Mouse (Mus musculus) kidney, embryonic 14.5 days (tissue): ENCODE results near the gene Gm5141. TPM values are rescaled to one million over a fixed set of nuclear protein-coding genes. Genes with fewer than 3 reads are reported as not detected.
"Not testable (repeated sequence)": the region's sequence is repeated elsewhere in the genome, so short reads cannot be mapped to it uniquely, and the experiment has no call there.

Source experiments
- ATAC-seq: fragments of 200-750 bp; cut with Nextera tagmentation; 2 replicates; pipeline ENCODE4 v1.8.0; 2017; ENCODE audit warnings: moderate number of reproducible peaks, mild to moderate bottlenecking, moderate TSS enrichment, moderate library complexity; ENCODE audit not compliant: low FRiP score, low TSS enrichment
- H3K27ac ChIP-seq: fragments of 300-500 bp; sonication (generic); 2 replicates; pipeline ENCODE4 v1.5.1; 2014; ENCODE audit warnings: low read depth, mild to moderate bottlenecking, low read length, moderate library complexity, mixed read lengths
- H3K27me3 ChIP-seq: fragments of 300-500 bp; sonication (generic); 2 replicates; pipeline ENCODE4 v1.6.1; 2014; ENCODE audit warnings: mild to moderate bottlenecking, low read length; ENCODE audit not compliant: control insufficient read depth, insufficient read depth
- H3K36me3 ChIP-seq: fragments of 300-500 bp; sonication (generic); 2 replicates; pipeline ENCODE4 v1.6.1; 2014; ENCODE audit warnings: low read length, mixed read lengths; ENCODE audit not compliant: control insufficient read depth, insufficient read depth
- H3K4me1 ChIP-seq: fragments of 300-500 bp; sonication (generic); 2 replicates; pipeline ENCODE4 v1.6.1; 2014; ENCODE audit warnings: low read length, mixed read lengths; ENCODE audit not compliant: control insufficient read depth, insufficient read depth
- H3K4me2 ChIP-seq: fragments of 300-500 bp; sonication (generic); replicated peaks from 2 replicates; pipeline ENCODE4 v1.6.1; 2014; ENCODE audit warnings: low read depth, mild to moderate bottlenecking, low read length
- H3K4me3 ChIP-seq: fragments of 300-500 bp; sonication (generic); 2 replicates; pipeline ENCODE4 v1.5.1; 2014; ENCODE audit warnings: mild to moderate bottlenecking, low read length
- H3K9ac ChIP-seq: fragments of 300-500 bp; sonication (generic); 2 replicates; pipeline ENCODE4 v1.6.1; 2014; ENCODE audit warnings: low read depth, mild to moderate bottlenecking, low read length, moderate library complexity
- H3K9me3 ChIP-seq: fragments of 300-500 bp; sonication (generic); 2 replicates; pipeline ENCODE4 v1.6.1; 2016; ENCODE audit warnings: low read length; ENCODE audit not compliant: control insufficient read depth
- WGBS: fragments of 180-500 bp; shearing (Covaris S2); extraction: QIAGEN DNeasy Blood & Tissue Kit; methylation state at CpG from one replicate; pipeline ENCODE4 v1.1.7; 2014; 5-methylcytosine and 5-hydroxymethylcytosine counted together
- polyA plus RNA-seq: library from polyadenylated mRNA; unstranded; fragments of >200 nt; fragmentation: Nextera tagmentation; extraction: Ambion mirVana; gene quantifications from 2 replicates; pipeline ENCODE4 v1.2.1, GENCODE M21; 2014

The Gm5141 gene
- polyA plus RNA-seq, result 13.7 and 14.7 TPM in 2 replicates

- WGBS, result 4% methylated on average over 20 of the region's 23 CpGs
Measured at GRCm38 (mm10) chr13:62785199-62786134, at the start of gene Gm5141. Gm5141 (minus strand) TSS chr13:62785808.

GRCm38 (mm10) chr13:62833341-62833740 lies 47.7 kb upstream of the Gm5141 start:
- H3K9me3 ChIP-seq, result no peaks in the 10 kb centered on the region
- WGBS, result 51% methylated on average over 4 of the region's 4 CpGs
- H3K4me2 ChIP-seq, result no peak overlapping the region
- H3K4me3 ChIP-seq, result no peak overlapping the region
- no peaks in the 10 kb centered on the region for H3K36me3 ChIP-seq
- no peaks in the 10 kb centered on the region for H3K4me1 ChIP-seq
- H3K27ac ChIP-seq, result no peak overlapping the region
- no peaks in the 10 kb centered on the region for H3K27me3 ChIP-seq
- ATAC-seq, result no peak
- no peak overlapping the region for H3K9ac ChIP-seq

More at GRCm38 (mm10) chr13:62785199-62786134, at the start of gene Gm5141:
- not testable (repeated sequence) for H3K27me3 ChIP-seq, H3K4me1 ChIP-seq, H3K9me3 ChIP-seq, H3K27ac ChIP-seq, H3K36me3 ChIP-seq
- peak; percentile 100 for ATAC-seq
- Histone ChIP-seq H3K9ac (peak within 1 kb of the TSS; percentile 60; the same call in 1 of the 2 replicates), H3K4me2 (peak within 1 kb of the TSS; percentile 75), H3K4me3 (peak within 1 kb of the TSS; percentile 50)

GRCm38 (mm10) chr13:62832239-62832638 lies 46.6 kb upstream of the Gm5141 start:
- H3K27me3 ChIP-seq, result no peaks in the 10 kb centered on the region
- H3K9me3 ChIP-seq, result no peaks in the 10 kb centered on the region
- H3K36me3 ChIP-seq, result no peaks in the 10 kb centered on the region
- no peak overlapping the region for H3K27ac ChIP-seq
- no peak overlapping the region for H3K4me3 ChIP-seq
- H3K9ac ChIP-seq, result no peak overlapping the region
- H3K4me2 ChIP-seq, result no peak overlapping the region
- WGBS, result 78% methylated on average over 2 of the region's 2 CpGs
- no peak for ATAC-seq
- no peaks in the 10 kb centered on the region for H3K4me1 ChIP-seq

DNA sequence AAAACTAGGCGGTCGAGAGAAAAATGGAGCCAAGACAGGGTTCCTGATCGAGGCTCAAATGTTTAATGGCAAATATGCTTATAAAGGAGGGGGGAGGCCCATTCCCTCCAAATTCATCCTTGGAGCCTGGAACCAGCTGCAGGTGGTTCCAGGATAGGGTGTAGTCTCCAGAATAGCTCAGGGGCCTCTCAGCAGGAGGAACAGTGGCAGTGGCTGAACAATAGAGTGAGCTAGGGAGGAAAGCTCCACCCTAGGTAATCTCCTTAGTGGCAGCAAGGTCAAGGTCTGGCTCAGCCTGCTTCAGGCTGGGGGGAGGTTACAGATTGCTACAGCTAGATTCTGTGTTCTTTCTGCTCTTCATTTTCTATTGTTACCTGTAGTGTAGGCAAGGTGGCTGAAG lies 30.1 kb upstream of the Gm5141 start:
- not testable (repeated sequence) for H3K36me3 ChIP-seq, ATAC-seq, H3K27ac ChIP-seq, H3K4me3 ChIP-seq, H3K9me3 ChIP-seq, H3K9ac ChIP-seq, H3K4me1 ChIP-seq, H3K4me2 ChIP-seq, H3K27me3 ChIP-seq
- 85% methylated on average over 3 of the region's 3 CpGs for WGBS

- Histone ChIP-seq H3K9ac (no peak overlapping the region), H3K9me3 (no peaks in the 10 kb centered on the region), H3K36me3 (no peaks in the 10 kb centered on the region), H3K27me3 (no peaks in the 10 kb centered on the region), H3K4me2 (peak overlapping the region; percentile 58), H3K4me1 (no peaks in the 10 kb centered on the region), H3K4me3 (peak overlapping the region; percentile 31), H3K27ac (no peak overlapping the region)
- 11% methylated on average over 21 of the region's 32 CpGs for WGBS
- ATAC-seq, result no peak
Measured at GRCm38 (mm10) chr13:62812713-62813112, 27.1 kb upstream of the Gm5141 start.

- not testable (repeated sequence) for H3K27me3 ChIP-seq, H3K4me1 ChIP-seq, H3K9ac ChIP-seq, H3K4me2 ChIP-seq, ATAC-seq, H3K4me3 ChIP-seq, H3K27ac ChIP-seq, H3K36me3 ChIP-seq, H3K9me3 ChIP-seq
- 91% methylated on average over 6 of the region's 6 CpGs for WGBS
Measured at GRCm38 (mm10) chr13:62807981-62808380, 22.4 kb upstream of the Gm5141 start.

DNA sequence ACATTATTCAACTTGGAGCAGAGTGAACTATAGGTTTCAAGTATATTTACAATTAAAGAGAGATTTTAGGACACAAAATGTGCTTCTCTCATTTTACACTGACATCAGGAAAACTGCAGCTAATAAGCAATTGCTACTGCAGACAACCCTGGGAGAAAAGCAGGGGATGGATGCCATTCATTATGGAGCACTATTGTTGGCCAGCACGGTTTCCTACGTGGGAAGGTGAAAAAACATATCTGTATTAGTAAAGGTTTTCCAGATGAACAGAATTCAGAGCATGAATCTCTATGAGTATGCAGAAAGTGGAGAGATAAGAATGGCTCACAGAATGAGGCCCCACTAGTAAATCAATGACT lies 506 bp upstream of the Gm5141 start:
- ATAC-seq, H3K9ac ChIP-seq, H3K27ac ChIP-seq, H3K27me3 ChIP-seq, H3K36me3 ChIP-seq, H3K9me3 ChIP-seq, H3K4me1 ChIP-seq: not testable (repeated sequence)
- peak overlapping the region; percentile 50 for H3K4me3 ChIP-seq
- 50% methylated on average over 2 of the region's 2 CpGs for WGBS
- peak overlapping the region; percentile 29 for H3K4me2 ChIP-seq

DNA sequence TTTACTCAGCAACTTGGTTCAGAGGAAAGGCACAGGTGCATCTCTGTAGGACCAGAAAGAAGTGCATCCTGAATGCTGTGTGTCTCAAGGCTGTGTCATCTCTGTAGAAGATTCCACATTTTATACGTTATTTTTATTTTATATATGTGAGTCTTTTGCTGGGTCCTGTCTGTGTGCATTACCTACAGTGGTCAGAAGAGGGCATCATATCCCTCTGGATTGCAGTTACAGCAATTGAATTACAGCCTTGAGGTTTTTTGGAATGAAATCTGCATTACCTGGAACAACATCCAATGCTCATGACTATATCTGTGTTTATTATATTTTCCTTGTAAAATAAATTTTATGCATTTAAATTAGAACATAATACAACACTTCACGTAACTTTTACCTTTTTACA lies 21.8 kb downstream of the Gm5141 start:
- not testable (repeated sequence) for H3K9me3 ChIP-seq, H3K4me3 ChIP-seq, H3K27ac ChIP-seq, H3K9ac ChIP-seq, H3K36me3 ChIP-seq, ATAC-seq, H3K4me2 ChIP-seq, H3K4me1 ChIP-seq, H3K27me3 ChIP-seq
- WGBS, result 72% methylated on average over 2 of the region's 2 CpGs
